Mouse (Mus musculus): ENCODE results near the gene Spata25. TPM values are rescaled to one million over a fixed set of nuclear protein-coding genes. Genes with fewer than 3 reads are reported as not detected.

Spata25 gene
- polyA plus RNA-seq, 1 experiment = not detected

DNA sequence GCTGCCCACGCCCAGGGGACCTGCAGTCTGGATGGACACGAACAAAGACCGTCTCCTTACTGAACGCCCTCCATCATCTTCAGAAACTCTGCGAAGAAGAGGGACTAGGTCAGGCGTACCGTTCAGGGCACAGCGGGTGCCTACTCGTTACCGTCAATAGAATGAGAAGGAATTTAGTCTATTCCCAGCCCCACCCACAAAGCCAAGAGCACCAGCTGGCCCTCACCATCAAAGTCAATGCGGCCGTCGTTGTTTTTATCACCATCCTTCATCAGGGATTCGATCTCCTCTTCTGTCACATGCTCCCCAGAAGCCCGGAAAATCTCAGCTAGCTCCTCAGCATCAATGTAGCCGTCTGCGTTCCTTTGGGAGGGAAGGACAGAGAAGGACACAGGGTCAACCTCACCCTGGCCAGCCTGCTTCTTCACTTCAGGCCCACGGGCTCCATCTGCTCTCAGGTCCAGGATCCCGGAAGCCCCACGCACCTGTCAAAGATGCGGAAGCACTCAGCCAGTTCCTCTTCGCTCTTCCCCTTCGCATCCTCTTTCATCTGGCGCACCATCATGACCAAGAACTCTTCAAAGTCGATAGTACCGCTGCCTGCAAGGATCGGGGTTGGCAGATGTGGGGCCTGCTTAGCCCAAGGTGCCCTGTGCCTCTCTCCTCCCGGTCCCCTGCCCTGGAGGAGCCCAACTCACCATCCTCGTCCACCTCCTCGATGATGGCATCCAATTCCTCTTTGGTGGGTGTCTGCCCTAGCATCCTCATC, 50.9 kb downstream of the Spata25 start:
- TF ChIP-seq GATA1 (IDR thresholded peaks at IDR 0.05; ENCODE audit: low read length) = no peak

GRCm38 (mm10) chr2:164776801-164777200, 51.5 kb downstream of the Spata25 start:
- TF ChIP-seq GATA1 (IDR thresholded peaks at IDR 0.05; ENCODE audit: low read length) = no peak

Other genes with a start within 250 kb of the Spata25 start
- gene Wfdc6a, start 243.1 kb downstream of the Spata25 start, polyA plus RNA-seq (2012) = not detected in 2 replicates
- gene Eppin, start 234.9 kb downstream of the Spata25 start, polyA plus RNA-seq (2012) = not detected in 2 replicates
- gene Wfdc6b, start 215.0 kb downstream of the Spata25 start, polyA plus RNA-seq (2012) = not detected in 2 replicates
- gene Wfdc8, start 214.9 kb downstream of the Spata25 start, polyA plus RNA-seq (2012) = not detected in 2 replicates
- not detected in 2 replicates for gene Wfdc16, start 189.7 kb downstream of the Spata25 start, polyA plus RNA-seq (2012)
- not detected in 2 replicates for gene Wfdc10, start 172.5 kb downstream of the Spata25 start, polyA plus RNA-seq (2012)
- gene Wfdc9, start 172.0 kb downstream of the Spata25 start, polyA plus RNA-seq (2012) = not detected in 2 replicates
- gene Wfdc11, start 154.4 kb downstream of the Spata25 start, polyA plus RNA-seq (2012) = not detected in 2 replicates
- gene Wfdc13, start 143.4 kb downstream of the Spata25 start, polyA plus RNA-seq (2012) = not detected in 2 replicates
- not detected in 2 replicates for gene Spint4, start 130.0 kb downstream of the Spata25 start, polyA plus RNA-seq (2012)
- not detected in 2 replicates for gene Spint5, start 113.2 kb downstream of the Spata25 start, polyA plus RNA-seq (2012)
- gene Wfdc3, start 82.6 kb downstream of the Spata25 start, polyA plus RNA-seq (2012) = 0.03 and 0.04 TPM in 2 replicates
- 131 and 212 TPM in 2 replicates for gene Dnttip1, start 82.6 kb downstream of the Spata25 start, polyA plus RNA-seq (2012)
- gene Ube2c, start 58.6 kb downstream of the Spata25 start, polyA plus RNA-seq (2012) = 170 and 261 TPM in 2 replicates
- gene Tnnc2, start 48.6 kb downstream of the Spata25 start, polyA plus RNA-seq (2012) = not detected in 2 replicates
- 3.9 and 5.2 TPM in 2 replicates for gene Snx21, start 42.7 kb downstream of the Spata25 start, polyA plus RNA-seq (2012)
- gene Acot8, start 23.7 kb downstream of the Spata25 start, polyA plus RNA-seq (2012) = 34.2 and 58.7 TPM in 2 replicates
- gene Zswim3, start 23.4 kb downstream of the Spata25 start, polyA plus RNA-seq (2012) = 1.6 TPM in 2 replicates
- gene Zswim1, start 5.9 kb downstream of the Spata25 start, polyA plus RNA-seq (2012) = 29.9 and 31.4 TPM in 2 replicates
- 12.4 and 46.9 TPM in 2 replicates for gene Ctsa, start 4.3 kb upstream of the Spata25 start, polyA plus RNA-seq (2012)
- 0.08 TPM in 1 of 2 replicates, not detected in the other for gene Neurl2, start 4.9 kb upstream of the Spata25 start, polyA plus RNA-seq (2012)
- not detected in 2 replicates for gene Pltp, start 29.2 kb upstream of the Spata25 start, polyA plus RNA-seq (2012)
- gene Pcif1, start 50.8 kb upstream of the Spata25 start, polyA plus RNA-seq (2012) = 110 and 119 TPM in 2 replicates
- gene Zfp335, start 83.2 kb upstream of the Spata25 start, polyA plus RNA-seq (2012) = 58.2 and 59.2 TPM in 2 replicates
- gene Mmp9, start 112.2 kb upstream of the Spata25 start, polyA plus RNA-seq (2012) = 0.03 and 0.05 TPM in 2 replicates
- 0.31 and 0.41 TPM in 2 replicates for gene Slc12a5, start 132.3 kb upstream of the Spata25 start, polyA plus RNA-seq (2012)
- gene Ncoa5, start 206.3 kb upstream of the Spata25 start, polyA plus RNA-seq (2012) = 50.0 and 58.3 TPM in 2 replicates
- not detected in 2 replicates for gene Cd40, start 227.1 kb upstream of the Spata25 start, polyA plus RNA-seq (2012)